Mouse (Mus musculus) neural tube, embryonic 15.5 days (tissue): Measurements from ENCODE around the gene Setd3. TPM values are rescaled to one million over a fixed set of nuclear protein-coding genes. Genes with fewer than 3 reads are reported as not detected.

Source experiments
- ATAC-seq: fragments of 200-750 bp; cut with Nextera tagmentation; 2 replicates; pipeline ENCODE4 v1.8.0; 2017; ENCODE audit warnings: mild to moderate bottlenecking, moderate TSS enrichment, moderate library complexity; ENCODE audit not compliant: low FRiP score
- H3K27ac ChIP-seq: fragments of 300-500 bp; sonication (generic); replicated peaks from 2 replicates; pipeline ENCODE4 v1.5.1; 2015; ENCODE audit warnings: mild to moderate bottlenecking, inconsistent platforms
- H3K27me3 ChIP-seq: fragments of 300-500 bp; sonication (generic); replicated peaks from 2 replicates; pipeline ENCODE4 v1.6.1; 2015; ENCODE audit warnings: inconsistent platforms
- H3K36me3 ChIP-seq: fragments of 300-500 bp; sonication (generic); 2 replicates; pipeline ENCODE4 v1.6.1; 2015; ENCODE audit warnings: inconsistent platforms
- H3K4me1 ChIP-seq: fragments of 300-500 bp; sonication (generic); 2 replicates; pipeline ENCODE4 v1.6.1; 2015; ENCODE audit warnings: inconsistent platforms
- H3K4me2 ChIP-seq: fragments of 300-500 bp; sonication (generic); 2 replicates; pipeline ENCODE4 v1.6.1; 2015; ENCODE audit warnings: inconsistent platforms, mild to moderate bottlenecking, moderate library complexity
- H3K4me3 ChIP-seq: fragments of 300-500 bp; sonication (generic); replicated peaks from 2 replicates; pipeline ENCODE4 v1.5.1; 2015; ENCODE audit warnings: mild to moderate bottlenecking, inconsistent platforms
- H3K9ac ChIP-seq: fragments of 300-500 bp; sonication (generic); replicated peaks from 2 replicates; pipeline ENCODE4 v1.6.1; 2015; ENCODE audit warnings: mild to moderate bottlenecking, inconsistent platforms
- H3K9me3 ChIP-seq: fragments of 300-500 bp; sonication (generic); replicated peaks from 2 replicates; pipeline ENCODE4 v1.6.1; 2016; ENCODE audit warnings: inconsistent platforms
- WGBS: fragments of 180-500 bp; shearing (Covaris S2); methylation state at CpG from one replicate; pipeline ENCODE4 v1.1.7; 2015; ENCODE audit warnings: mixed read lengths; 5-methylcytosine and 5-hydroxymethylcytosine counted together
- polyA plus RNA-seq: library from polyadenylated mRNA; unstranded; fragments of >200 nt; fragmentation: Nextera tagmentation; extraction: Ambion mirVana; gene quantifications from 2 replicates; pipeline ENCODE4 v1.2.1, GENCODE M21; 2015

Gene Setd3
- polyA plus RNA-seq, 1 experiment from 2014 or later: 98.3 TPM

- ATAC-seq: no peak
- no peaks in the 10 kb centered on the region for H3K9me3 ChIP-seq
- no peak overlapping the region for H3K9ac ChIP-seq
- 67% methylated on average over 2 of the region's 2 CpGs for WGBS
- H3K4me1 ChIP-seq: no peaks in the 10 kb centered on the region
- no peak overlapping the region for H3K4me3 ChIP-seq
- H3K27me3 ChIP-seq: no peaks in the 10 kb centered on the region
- no peak overlapping the region for H3K4me2 ChIP-seq
- peaks cover 9% of the 10 kb centered on the region; the same call in 1 of the 2 replicates for H3K36me3 ChIP-seq
- no peak overlapping the region for H3K27ac ChIP-seq
Observed at GRCm38 (mm10) chr12:108102119-108102518, 77.0 kb downstream of the Setd3 start.

GRCm38 (mm10) chr12:108100181-108100580 lies 78.9 kb downstream of the Setd3 start:
- no peak overlapping the region for H3K27ac ChIP-seq
- no peaks in the 10 kb centered on the region for H3K36me3 ChIP-seq
- no peak overlapping the region for H3K4me3 ChIP-seq
- ATAC-seq: no peak
- WGBS: 78% methylated on average over 8 of the region's 8 CpGs
- H3K27me3 ChIP-seq: no peaks in the 10 kb centered on the region
- no peaks in the 10 kb centered on the region for H3K4me1 ChIP-seq
- no peak overlapping the region for H3K4me2 ChIP-seq
- no peak overlapping the region for H3K9ac ChIP-seq
- H3K9me3 ChIP-seq: no peaks in the 10 kb centered on the region

GRCm38 (mm10) chr12:108098201-108098980 lies 80.7 kb downstream of the Setd3 start:
- no peak overlapping the region for H3K27ac ChIP-seq
- H3K4me1 ChIP-seq: no peaks in the 10 kb centered on the region
- no peak overlapping the region for H3K4me2 ChIP-seq
- 75% methylated on average over 18 of the region's 18 CpGs for WGBS
- no peaks in the 10 kb centered on the region for H3K27me3 ChIP-seq
- H3K9ac ChIP-seq: no peak overlapping the region
- no peak overlapping the region for H3K4me3 ChIP-seq
- no peaks in the 10 kb centered on the region for H3K9me3 ChIP-seq
- H3K36me3 ChIP-seq: no peaks in the 10 kb centered on the region
- ATAC-seq: no peak

GRCm38 (mm10) chr12:108097643-108098042 lies 81.5 kb downstream of the Setd3 start:
- H3K36me3 ChIP-seq: no peaks in the 10 kb centered on the region
- no peaks in the 10 kb centered on the region for H3K9me3 ChIP-seq
- no peak overlapping the region for H3K27ac ChIP-seq
- ATAC-seq: no peak
- no peaks in the 10 kb centered on the region for H3K27me3 ChIP-seq
- no peaks in the 10 kb centered on the region for H3K4me1 ChIP-seq
- 96% methylated on average over 8 of the region's 8 CpGs for WGBS
- H3K4me2 ChIP-seq: no peak overlapping the region
- H3K9ac ChIP-seq: no peak overlapping the region
- no peak overlapping the region for H3K4me3 ChIP-seq

GRCm38 (mm10) chr12:108088253-108088652 lies 90.9 kb downstream of the Setd3 start:
- Histone ChIP-seq H3K4me2 (no peak overlapping the region), H3K27me3 (no peaks in the 10 kb centered on the region), H3K4me1 (no peaks in the 10 kb centered on the region), H3K9me3 (no peaks in the 10 kb centered on the region), H3K36me3 (no peaks in the 10 kb centered on the region), H3K27ac (no peak overlapping the region), H3K9ac (no peak overlapping the region), H3K4me3 (no peak overlapping the region)
- ATAC-seq: no peak
- WGBS: 75% methylated on average over 9 of the region's 9 CpGs

GRCm38 (mm10) chr12:108087489-108087888 lies 91.6 kb downstream of the Setd3 start:
- no peak overlapping the region for H3K4me3 ChIP-seq
- H3K36me3 ChIP-seq: no peaks in the 10 kb centered on the region
- no peak for ATAC-seq
- no peak overlapping the region for H3K27ac ChIP-seq
- WGBS: 79% methylated on average over 2 of the region's 2 CpGs
- H3K9me3 ChIP-seq: no peaks in the 10 kb centered on the region
- H3K9ac ChIP-seq: no peak overlapping the region
- H3K4me1 ChIP-seq: no peaks in the 10 kb centered on the region
- no peak overlapping the region for H3K4me2 ChIP-seq
- no peaks in the 10 kb centered on the region for H3K27me3 ChIP-seq

- Histone ChIP-seq H3K4me1 (0 out of 2 replicates have a peak, but pooled peaks cover 2% of the 10 kb centered on the region), H3K9ac (no peak overlapping the region), H3K4me3 (no peak overlapping the region), H3K27me3 (no peaks in the 10 kb centered on the region), H3K9me3 (no peaks in the 10 kb centered on the region), H3K27ac (no peak overlapping the region), H3K36me3 (no peaks in the 10 kb centered on the region), H3K4me2 (no peak overlapping the region)
- 78% methylated on average over 10 of the region's 10 CpGs for WGBS
- ATAC-seq: no peak
Observed at GRCm38 (mm10) chr12:108078122-108078752, 100.9 kb downstream of the Setd3 start.

GRCm38 (mm10) chr12:108072907-108073306 lies 106.2 kb downstream of the Setd3 start:
- Histone ChIP-seq H3K4me3 (no peak overlapping the region), H3K4me1 (no peaks in the 10 kb centered on the region), H3K27me3 (no peaks in the 10 kb centered on the region), H3K36me3 (no peaks in the 10 kb centered on the region), H3K4me2 (no peak overlapping the region), H3K9me3 (no peaks in the 10 kb centered on the region), H3K9ac (no peak overlapping the region), H3K27ac (no peak overlapping the region)
- ATAC-seq: no peak
- 82% methylated on average over 5 of the region's 5 CpGs for WGBS

GRCm38 (mm10) chr12:108070685-108071662 lies 108.1 kb downstream of the Setd3 start:
- 77% methylated on average over 21 of the region's 21 CpGs for WGBS
- no peaks in the 10 kb centered on the region for H3K36me3 ChIP-seq
- no peaks in the 10 kb centered on the region for H3K9me3 ChIP-seq
- no peak overlapping the region for H3K27ac ChIP-seq
- no peak overlapping the region for H3K9ac ChIP-seq
- no peaks in the 10 kb centered on the region for H3K4me1 ChIP-seq
- no peak overlapping the region for H3K4me2 ChIP-seq
- H3K27me3 ChIP-seq: no peaks in the 10 kb centered on the region
- no peak for ATAC-seq
- no peak overlapping the region for H3K4me3 ChIP-seq

- Histone ChIP-seq H3K27ac (no peak overlapping the region), H3K36me3 (no peaks in the 10 kb centered on the region), H3K27me3 (no peaks in the 10 kb centered on the region), H3K9ac (no peak overlapping the region), H3K4me1 (no peaks in the 10 kb centered on the region), H3K4me2 (no peak overlapping the region), H3K4me3 (no peak overlapping the region), H3K9me3 (no peaks in the 10 kb centered on the region)
- 67% methylated on average over 6 of the region's 6 CpGs for WGBS
- no peak for ATAC-seq
Observed at GRCm38 (mm10) chr12:108069504-108069903, 109.6 kb downstream of the Setd3 start.

GRCm38 (mm10) chr12:108067811-108068375 lies 111.2 kb downstream of the Setd3 start:
- no peak for ATAC-seq
- Histone ChIP-seq H3K4me1 (no peaks in the 10 kb centered on the region), H3K9me3 (no peaks in the 10 kb centered on the region), H3K9ac (no peak overlapping the region), H3K27me3 (no peaks in the 10 kb centered on the region), H3K4me2 (no peak overlapping the region), H3K4me3 (no peak overlapping the region), H3K27ac (no peak overlapping the region), H3K36me3 (no peaks in the 10 kb centered on the region)
- WGBS: 75% methylated on average over 13 of the region's 13 CpGs
